Mouse (Mus musculus) intestine, postnatal 0 days (tissue): ENCODE data around the gene Serinc2. TPM values are rescaled to one million over a fixed set of nuclear protein-coding genes. Genes with fewer than 3 reads are reported as not detected.
A peak's percentile ranks its signal among the peaks of the same experiment; 100 is the strongest.
"Not testable (repeated sequence)": the region's sequence is repeated elsewhere in the genome, so short reads cannot be mapped to it uniquely, and the experiment has no call there.

ENCODE experiments used
- ATAC-seq: fragments of 200-750 bp; cut with Nextera tagmentation; 2 replicates; pipeline ENCODE4 v1.8.0; 2017; ENCODE audit warnings: mild to moderate bottlenecking, moderate TSS enrichment, moderate library complexity
- H3K27ac ChIP-seq: fragments of 300-500 bp; sonication (generic); 2 replicates; pipeline ENCODE4 v1.5.1; 2014; ENCODE audit warnings: mild to moderate bottlenecking, low read depth, low read length, moderate library complexity
- H3K27me3 ChIP-seq: fragments of 300-500 bp; sonication (generic); replicated peaks from 2 replicates; pipeline ENCODE4 v1.6.1; 2014; ENCODE audit warnings: low read length, mixed read lengths; ENCODE audit not compliant: control insufficient read depth, insufficient read depth
- H3K36me3 ChIP-seq: fragments of 300-500 bp; sonication (generic); 2 replicates; pipeline ENCODE4 v1.6.1; 2014; ENCODE audit warnings: mild to moderate bottlenecking, moderate library complexity; ENCODE audit not compliant: control insufficient read depth, insufficient read depth
- H3K4me1 ChIP-seq: fragments of 300-500 bp; sonication (generic); replicated peaks from 2 replicates; pipeline ENCODE4 v1.6.1; 2014; ENCODE audit warnings: antibody characterized with exemption, low read length, mixed read lengths; ENCODE audit not compliant: control insufficient read depth, insufficient read depth
- H3K4me2 ChIP-seq: fragments of 300-500 bp; sonication (generic); replicated peaks from 2 replicates; pipeline ENCODE4 v1.6.1; 2014; ENCODE audit warnings: low read depth, mild to moderate bottlenecking, moderate library complexity
- H3K4me3 ChIP-seq: fragments of 300-500 bp; sonication (generic); 2 replicates; pipeline ENCODE4 v1.5.1; 2014; ENCODE audit warnings: low read depth, low read length
- H3K9ac ChIP-seq: fragments of 300-500 bp; sonication (generic); 2 replicates; pipeline ENCODE4 v1.6.1; 2014; ENCODE audit warnings: mild to moderate bottlenecking, low read depth, low read length
- H3K9me3 ChIP-seq: fragments of 300-500 bp; sonication (generic); 2 replicates; pipeline ENCODE4 v1.6.1; 2016; ENCODE audit warnings: mixed run types; ENCODE audit not compliant: control insufficient read depth
- CTCF ChIP-seq: sonication (generic); IDR thresholded peaks from 2 replicates; pipeline ENCODE4 v1.5.1; 2016; ENCODE audit warnings: low read depth, mild to moderate bottlenecking, control low read depth, antibody characterized with exemption, moderate library complexity
- WGBS: fragments of 180-500 bp; shearing (Covaris S2); extraction: QIAGEN DNeasy Blood & Tissue Kit; methylation state at CpG from one replicate; pipeline ENCODE4 v1.1.7; 2014; 5-methylcytosine and 5-hydroxymethylcytosine counted together
- polyA plus RNA-seq: library from polyadenylated mRNA; unstranded; fragments of >200 nt; fragmentation: Nextera tagmentation; extraction: Ambion mirVana; gene quantifications from 2 replicates; pipeline ENCODE4 v1.2.1, GENCODE M21; 2015

Serinc2 gene
- polyA plus RNA-seq, 1 experiment from 2014 or later = 26.1 TPM

- peak; percentile 95 for TF ChIP-seq CTCF
- Histone ChIP-seq H3K4me3 (no peak overlapping the region), H3K9me3 (no peaks in the 10 kb centered on the region), H3K27ac (no peak overlapping the region), H3K4me2 (no peak overlapping the region), H3K9ac (no peak overlapping the region), H3K4me1 (no peaks in the 10 kb centered on the region), H3K36me3 (no peaks in the 10 kb centered on the region), H3K27me3 (no peaks in the 10 kb centered on the region)
- 2% methylated on average over 6 of the region's 6 CpGs for WGBS
- peak; percentile 61 for ATAC-seq
These were observed 32.9 kb downstream of the Serinc2 start for GRCm38 (mm10) chr4:130246132-130246531.

GRCm38 (mm10) chr4:130244749-130245148 lies 34.3 kb downstream of the Serinc2 start:
- no peak overlapping the region for H3K27ac ChIP-seq
- H3K4me1 ChIP-seq = no peaks in the 10 kb centered on the region
- no peak for ATAC-seq
- H3K9me3 ChIP-seq = no peaks in the 10 kb centered on the region
- H3K4me2 ChIP-seq = no peak overlapping the region
- TF ChIP-seq CTCF = no peak
- H3K4me3 ChIP-seq = no peak overlapping the region
- WGBS = 48% methylated on average over 8 of the region's 8 CpGs
- no peaks in the 10 kb centered on the region for H3K36me3 ChIP-seq
- H3K27me3 ChIP-seq = no peaks in the 10 kb centered on the region
- H3K9ac ChIP-seq = no peak overlapping the region

- 64% methylated on average over 1 of the region's 1 CpGs for WGBS
These were observed 35.4 kb downstream of the Serinc2 start for GRCm38 (mm10) chr4:130243621-130244020.

GRCm38 (mm10) chr4:130242956-130243355 lies 36.0 kb downstream of the Serinc2 start:
- H3K9ac ChIP-seq = no peak overlapping the region
- H3K27me3 ChIP-seq = no peaks in the 10 kb centered on the region
- no peak overlapping the region for H3K4me2 ChIP-seq
- ATAC-seq = no peak
- H3K4me3 ChIP-seq = no peak overlapping the region
- TF ChIP-seq CTCF = no peak
- H3K9me3 ChIP-seq = no peaks in the 10 kb centered on the region
- no peak overlapping the region for H3K27ac ChIP-seq
- H3K36me3 ChIP-seq = no peaks in the 10 kb centered on the region
- 95% methylated on average over 5 of the region's 5 CpGs for WGBS
- H3K4me1 ChIP-seq = no peaks in the 10 kb centered on the region

More at GRCm38 (mm10) chr4:130243621-130244020, 35.4 kb downstream of the Serinc2 start:
- H3K4me3 ChIP-seq, H3K36me3 ChIP-seq, H3K4me2 ChIP-seq, H3K9me3 ChIP-seq, H3K9ac ChIP-seq, H3K4me1 ChIP-seq, H3K27ac ChIP-seq, H3K27me3 ChIP-seq, ATAC-seq: not testable (repeated sequence)

DNA sequence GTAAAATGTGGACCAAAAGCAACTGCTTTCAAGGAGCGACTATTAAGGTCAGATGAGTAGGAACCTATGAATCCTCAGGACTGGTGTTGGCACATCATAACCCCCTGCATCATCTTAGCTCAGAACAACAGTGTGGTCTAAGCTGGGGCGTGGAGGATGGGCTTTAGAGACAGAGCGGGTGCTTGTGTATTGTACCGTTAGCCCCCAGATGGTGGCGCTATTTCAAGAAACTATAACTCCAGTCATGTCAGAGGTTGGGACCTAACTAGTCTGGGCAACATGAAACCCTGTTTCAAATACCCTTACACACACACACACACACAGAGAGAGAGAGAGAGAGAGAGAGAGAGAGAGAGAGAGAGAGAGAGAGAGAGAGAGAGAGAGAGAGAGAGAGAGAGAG lies 38.3 kb downstream of the Serinc2 start:
- 22% methylated on average over 5 of the region's 5 CpGs for WGBS
- Histone ChIP-seq H3K9ac (no peak overlapping the region), H3K36me3 (no peaks in the 10 kb centered on the region), H3K4me1 (no peaks in the 10 kb centered on the region), H3K27ac (no peak overlapping the region), H3K4me2 (no peak overlapping the region), H3K27me3 (no peaks in the 10 kb centered on the region), H3K4me3 (no peak overlapping the region), H3K9me3 (no peaks in the 10 kb centered on the region)
- peak; percentile 39 for TF ChIP-seq CTCF
- no peak for ATAC-seq

- no peaks in the 10 kb centered on the region for H3K36me3 ChIP-seq
- TF ChIP-seq CTCF = no peak
- no peak overlapping the region for H3K4me3 ChIP-seq
- H3K4me1 ChIP-seq = no peaks in the 10 kb centered on the region
- H3K9ac ChIP-seq = no peak overlapping the region
- 73% methylated on average over 4 of the region's 4 CpGs for WGBS
- H3K4me2 ChIP-seq = no peak overlapping the region
- H3K27ac ChIP-seq = no peak overlapping the region
- no peaks in the 10 kb centered on the region for H3K27me3 ChIP-seq
- ATAC-seq = no peak
- no peaks in the 10 kb centered on the region for H3K9me3 ChIP-seq
These were observed 41.4 kb downstream of the Serinc2 start for GRCm38 (mm10) chr4:130237607-130238006.

GRCm38 (mm10) chr4:130236361-130236760 lies 42.6 kb downstream of the Serinc2 start:
- no peaks in the 10 kb centered on the region for H3K27me3 ChIP-seq
- no peak overlapping the region for H3K9ac ChIP-seq
- 51% methylated on average over 8 of the region's 8 CpGs for WGBS
- no peaks in the 10 kb centered on the region for H3K4me1 ChIP-seq
- H3K27ac ChIP-seq = no peak overlapping the region
- H3K9me3 ChIP-seq = no peaks in the 10 kb centered on the region
- no peaks in the 10 kb centered on the region for H3K36me3 ChIP-seq
- H3K4me2 ChIP-seq = no peak overlapping the region
- no peak for ATAC-seq
- no peak overlapping the region for H3K4me3 ChIP-seq
- no peak for TF ChIP-seq CTCF
